Mouse (Mus musculus) MN1 (cell line): ENCODE data around the gene Ston1.

Source experiments
- DNase-seq: peaks from one replicate; pipeline ENCODE4 v3.0.0-alpha.2; 2016; ENCODE audit warnings: low spot score

Ston1 gene

GRCm38 (mm10) chr17:88626347-88626811, 28.9 kb downstream of the Ston1 start:
- no peak for DNase-seq

DNA sequence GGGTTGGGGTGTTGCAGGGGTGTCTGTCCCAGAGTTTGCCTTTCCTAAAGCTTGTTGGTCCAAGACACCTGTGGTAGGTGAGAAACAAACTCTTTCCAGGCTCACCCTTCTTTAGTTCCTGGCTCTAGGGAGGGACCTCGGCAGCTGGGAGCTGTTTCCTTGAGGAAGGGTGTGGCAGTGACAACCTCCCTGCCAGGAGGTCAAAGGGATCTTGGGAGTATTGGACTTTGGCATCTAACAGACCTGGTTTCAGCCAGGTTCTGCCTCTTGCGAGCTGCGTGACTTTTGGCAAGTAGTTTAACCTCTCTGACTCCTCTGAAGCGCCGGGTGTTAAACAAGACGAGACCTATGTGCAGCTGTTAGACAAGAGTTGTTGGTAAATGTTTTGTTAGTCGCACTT, 29.7 kb downstream of the Ston1 start:
- DNase-seq, result no peak

DNA sequence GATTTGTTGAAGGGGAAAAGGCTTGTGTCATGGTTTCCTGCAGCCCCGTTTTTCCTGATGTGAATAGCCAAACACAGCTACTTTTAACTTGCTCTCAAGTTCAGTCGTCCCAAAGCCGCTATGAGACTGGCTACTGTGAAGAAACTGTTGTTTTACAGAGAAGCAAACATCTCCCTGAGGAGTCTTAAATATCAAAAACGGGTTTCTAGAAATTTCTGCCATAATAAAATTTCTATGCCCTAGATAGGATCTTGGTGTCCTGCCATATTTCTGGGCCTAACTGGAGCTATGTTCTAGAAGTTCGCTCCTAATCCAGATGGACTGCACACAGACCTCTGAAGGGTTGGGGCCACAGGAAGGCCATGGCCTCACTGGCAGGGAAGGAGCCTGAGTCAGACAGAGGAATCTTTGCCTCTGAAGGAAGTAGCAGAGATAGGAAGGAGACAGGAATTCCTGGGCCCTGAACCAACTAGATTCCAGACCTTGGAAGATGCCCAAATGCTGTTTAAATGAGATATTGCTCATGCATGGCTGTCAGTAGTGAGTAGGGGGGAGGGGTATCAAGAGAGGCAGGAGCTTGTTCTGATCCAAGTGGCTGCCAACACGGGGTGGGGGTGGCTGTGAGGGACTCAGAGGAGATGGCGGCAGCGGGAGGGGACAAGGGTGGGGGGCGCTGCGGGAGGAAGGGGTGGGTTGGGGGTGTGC, 31.3 kb downstream of the Ston1 start:
- DNase-seq, result peak; percentile 34

DNA sequence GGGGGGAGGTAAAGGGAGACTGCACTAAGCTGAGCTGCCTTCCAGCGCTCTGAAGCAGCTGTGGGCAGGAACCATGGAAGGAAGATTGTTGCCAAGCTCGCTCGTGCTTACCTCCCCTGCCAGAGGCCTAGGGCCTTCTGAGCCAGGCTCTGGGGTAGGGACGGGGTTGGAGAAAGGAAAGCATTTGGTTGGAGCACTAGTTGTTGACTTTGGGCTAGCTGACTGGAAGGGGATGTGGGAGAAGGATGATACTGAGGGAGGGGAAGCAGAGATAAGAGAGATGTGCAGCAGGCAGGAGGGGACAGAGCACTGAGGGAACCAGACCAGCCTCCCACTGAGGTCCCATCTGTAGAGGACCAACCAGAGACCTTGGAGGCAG, 31.9 kb downstream of the Ston1 start:
- DNase-seq, result no peak

- DNase-seq, result peak; percentile 28
Measured at GRCm38 (mm10) chr17:88629931-88630553, 32.6 kb downstream of the Ston1 start.

DNA sequence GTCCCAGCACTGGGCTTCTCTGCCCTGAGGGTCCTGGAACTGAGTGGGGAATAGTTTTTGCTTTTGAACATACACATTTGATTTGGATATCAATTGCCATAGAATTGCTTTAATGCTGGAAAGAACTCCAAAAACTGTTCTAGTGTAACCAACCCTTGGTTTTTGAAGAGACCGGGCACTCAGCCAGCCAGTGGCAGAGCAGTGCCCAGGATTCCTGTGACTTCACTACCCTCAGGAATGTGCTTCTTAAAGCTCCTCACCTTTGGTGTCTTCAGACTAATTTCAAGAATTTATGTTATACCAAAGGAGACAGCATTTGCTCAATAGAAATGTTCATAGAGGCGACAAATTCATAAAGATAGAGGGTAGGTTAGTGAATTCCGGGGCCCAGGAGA, 33.1 kb downstream of the Ston1 start:
- DNase-seq, result no peak

- no peak for DNase-seq
Measured at GRCm38 (mm10) chr17:88632631-88633030, 35.1 kb downstream of the Ston1 start.

GRCm38 (mm10) chr17:88636076-88636475, 38.6 kb downstream of the Ston1 start:
- DNase-seq, result no peak

DNA sequence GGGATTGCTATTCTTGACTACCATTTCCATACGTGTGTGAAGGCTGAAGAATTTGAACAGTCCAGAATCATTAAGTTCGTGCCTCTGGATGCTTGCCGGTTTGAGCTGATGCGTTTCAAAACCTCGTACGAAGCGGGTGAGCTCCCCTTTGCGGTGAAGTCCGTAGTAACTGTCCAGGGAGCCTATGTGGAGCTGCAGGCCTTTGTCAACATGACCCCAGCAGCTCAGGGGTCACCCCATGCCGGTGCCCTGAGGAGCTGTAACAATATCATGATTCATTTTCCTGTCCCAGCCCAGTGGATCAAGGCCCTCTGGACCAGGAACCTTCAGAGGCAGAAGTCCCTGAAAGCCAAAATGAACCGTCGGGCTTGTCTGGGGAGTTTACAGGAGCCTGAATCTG, 39.1 kb downstream of the Ston1 start:
- DNase-seq, result no peak

DNA sequence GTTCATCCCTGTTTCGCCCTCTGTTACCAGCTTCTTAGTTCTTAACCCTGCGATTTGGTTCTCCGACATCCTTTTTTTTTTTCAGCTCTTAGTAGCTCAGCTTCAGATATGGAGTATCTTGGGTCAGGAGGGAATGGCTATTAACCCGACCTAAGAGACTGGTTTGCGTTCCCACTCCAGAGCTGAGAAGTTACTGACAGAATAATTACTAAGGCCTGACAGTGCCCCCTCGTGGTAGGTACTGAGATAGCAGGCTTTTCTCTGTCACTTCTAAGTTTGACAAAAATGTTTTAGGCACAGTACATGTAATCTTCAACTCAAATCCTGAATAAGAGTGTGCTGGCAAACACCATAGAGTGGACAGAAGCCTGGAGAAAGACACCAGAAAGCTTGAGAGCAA, 43.5 kb downstream of the Ston1 start:
- peak; percentile 55 for DNase-seq

- DNase-seq, result no peak
Measured at GRCm38 (mm10) chr17:88641836-88642235, 44.4 kb downstream of the Ston1 start.

DNA sequence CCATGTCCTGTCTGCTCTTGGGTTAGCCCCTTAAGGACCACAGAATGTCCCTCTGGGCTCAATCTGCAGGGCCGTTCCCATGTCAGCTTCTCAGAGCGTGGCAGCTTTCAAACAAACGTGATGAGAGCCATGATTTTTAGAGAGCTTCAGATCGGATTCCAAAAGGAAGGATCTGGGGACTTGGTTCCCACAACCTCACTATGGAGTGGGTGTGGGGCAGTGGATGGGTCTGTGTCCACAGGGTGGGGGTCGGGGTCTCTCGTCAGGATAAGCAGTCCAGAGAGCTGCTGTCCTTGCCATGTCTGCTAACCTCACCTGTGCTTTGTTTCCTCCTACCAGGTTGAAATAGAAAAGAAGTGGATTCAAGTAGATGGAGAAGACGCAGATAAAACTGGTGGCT, 47.4 kb downstream of the Ston1 start:
- DNase-seq, result no peak

DNA sequence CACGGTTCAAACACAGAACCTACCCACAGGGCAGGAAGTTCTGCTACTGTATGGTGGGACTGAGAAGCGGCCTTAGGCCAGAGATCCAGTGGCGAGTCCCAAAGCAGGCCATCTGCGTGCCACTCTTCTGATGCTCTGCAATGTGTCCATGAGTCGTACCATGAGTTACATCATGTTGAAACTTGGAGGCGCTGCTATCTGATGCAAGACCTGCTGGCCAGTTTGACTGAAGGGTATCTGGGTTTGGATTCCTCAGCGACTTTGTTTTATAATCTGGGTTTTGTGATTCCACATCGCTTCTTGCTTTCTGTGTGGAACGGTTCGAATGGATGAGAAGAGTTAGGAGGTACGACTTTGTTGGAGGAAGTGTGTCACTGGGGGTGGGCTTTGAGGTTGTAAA, 47.8 kb downstream of the Ston1 start:
- DNase-seq, result no peak

- no peak for DNase-seq
Measured at GRCm38 (mm10) chr17:88647149-88647548, 49.7 kb downstream of the Ston1 start.

GRCm38 (mm10) chr17:88652010-88652409, 54.5 kb downstream of the Ston1 start:
- peak; percentile 40 for DNase-seq

- DNase-seq, result peak; percentile 46
Measured at GRCm38 (mm10) chr17:88652702-88653374, 55.4 kb downstream of the Ston1 start.

DNA sequence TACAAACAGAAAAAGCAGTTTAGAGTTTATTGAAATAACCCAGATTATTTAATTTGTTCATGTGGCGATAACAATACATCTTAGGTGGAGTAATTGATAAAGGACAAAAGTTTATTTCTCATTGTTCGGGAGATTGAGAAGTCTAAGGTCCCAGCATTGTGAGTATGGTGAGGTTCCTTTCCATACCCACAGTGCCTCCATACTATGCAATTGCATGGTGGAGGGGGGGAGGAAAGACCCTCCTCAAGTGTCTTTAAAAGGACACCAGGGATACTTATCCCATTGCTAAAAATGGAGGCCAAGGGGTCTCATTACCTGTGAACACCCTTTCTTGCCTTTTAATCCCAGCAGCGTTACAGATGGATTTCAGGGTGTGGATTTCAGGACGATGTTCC, 55.9 kb downstream of the Ston1 start:
- no peak for DNase-seq

- no peak for DNase-seq
Measured at GRCm38 (mm10) chr17:88658510-88658909, 61.0 kb downstream of the Ston1 start.

- DNase-seq, result no peak
Measured at GRCm38 (mm10) chr17:88666076-88666475, 68.6 kb downstream of the Ston1 start.

DNA sequence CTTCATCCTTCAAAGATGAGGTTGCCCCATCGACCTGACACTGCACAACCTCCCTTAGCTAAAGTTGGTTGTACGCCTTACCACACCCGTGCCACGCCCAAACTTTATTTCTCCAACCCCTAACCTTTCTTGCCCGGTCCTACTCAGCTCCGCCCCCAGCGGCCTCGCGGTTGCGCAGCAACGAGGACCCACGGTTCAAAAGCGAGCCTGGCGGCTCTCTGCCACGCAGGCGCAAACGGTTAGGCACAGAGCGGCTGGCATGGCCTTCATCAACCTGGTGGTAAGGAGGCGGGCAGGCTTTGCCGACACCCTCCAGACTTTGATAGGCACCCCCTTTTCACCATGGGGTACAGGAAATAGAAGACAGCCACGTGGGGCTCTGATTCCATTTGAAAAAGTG, 71.0 kb downstream of the Ston1 start, which contains the start of gene Gtf2a1l:
Gene Gtf2a1l (plus strand): TSS at position 209 of the 400 bp plus-strand sequence.
- no peak for DNase-seq

DNA sequence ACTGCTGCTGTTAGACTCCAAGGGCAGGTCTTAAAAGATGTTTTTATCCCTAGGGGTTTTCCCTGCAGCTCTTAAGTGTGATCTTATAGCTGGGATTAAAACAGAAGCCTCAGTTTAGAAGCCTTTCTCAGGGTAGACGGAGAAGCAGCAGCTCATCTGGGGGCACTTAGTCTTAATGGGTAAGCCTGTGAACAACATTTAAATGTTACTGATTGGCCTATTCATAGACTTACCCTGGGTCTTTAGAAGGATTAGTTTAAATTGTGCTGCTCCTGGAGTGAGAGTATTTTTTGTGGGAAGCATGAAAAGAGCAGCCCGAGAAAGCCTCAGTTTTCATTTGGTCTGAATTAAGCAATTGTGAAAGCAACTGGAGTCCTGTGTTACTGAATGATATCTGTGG, 72.4 kb downstream of the Ston1 start:
- no peak for DNase-seq

DNA sequence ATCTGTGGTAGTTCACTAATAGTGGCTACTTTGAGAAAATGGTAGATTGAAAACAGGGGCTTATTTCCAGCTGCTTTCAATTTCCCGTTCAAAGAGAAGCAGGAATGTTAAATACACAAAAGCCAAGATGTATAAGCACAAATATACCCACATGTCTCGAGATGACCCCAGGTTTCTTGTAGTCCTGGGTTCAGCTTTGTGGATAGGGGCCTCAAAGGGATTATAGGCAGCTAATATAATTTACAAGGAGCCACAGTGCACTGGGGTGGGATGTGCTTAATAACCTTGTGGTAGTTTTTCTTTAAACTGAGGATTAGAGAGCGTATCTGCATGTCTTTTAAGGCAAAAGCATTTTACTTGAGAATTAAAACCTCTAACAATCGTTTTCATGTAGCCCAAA, 73.3 kb downstream of the Ston1 start:
- DNase-seq, result no peak
